In the genomic region with DNA sequence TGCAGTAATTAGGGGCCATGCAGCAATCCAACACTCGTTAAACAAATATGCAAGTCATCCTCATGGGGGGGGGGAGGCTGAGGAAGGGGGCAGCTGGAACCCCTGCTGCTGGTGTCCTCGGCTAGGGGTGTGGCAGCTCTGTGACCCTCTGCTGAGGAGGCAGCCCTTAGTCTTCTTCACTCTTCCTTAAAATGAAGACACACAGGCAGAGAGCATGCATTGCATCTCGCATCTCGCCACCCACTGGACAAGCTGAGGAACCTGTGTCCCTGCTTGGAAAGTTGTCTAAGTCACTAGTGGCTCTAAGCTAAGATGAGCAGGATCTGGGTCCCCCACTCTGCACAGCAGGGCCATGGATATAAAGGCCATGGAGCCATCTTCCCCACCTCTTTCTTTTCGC, we compare ENCODE assay signal across 15 mouse cellular contexts. TPM values are rescaled to one million over a fixed set of nuclear protein-coding genes. Genes with fewer than 3 reads are reported as not detected.
DNase-seq lines count a peak whose midpoint lies in the region; ATAC-seq and TF ChIP-seq lines count a peak whose summit lies in the region.
"Had no signal": no experiment of that assay in that cellular context is flagged by ENCODE, and none has a peak within 500 bp of the region (broad histone marks: within the 10 kb centered on the region; RNA-seq: fewer than 3 reads in every experiment).

No protein-coding gene starts in this region.

- H3K27me3 ChIP-seq in kidney, postnatal 0 days (ENCODE audit: insufficient read depth, low read length): peaks cover 76% of the 10 kb centered on the region

- no peak overlapping the region for H3K4me2 ChIP-seq in kidney, postnatal 0 days (ENCODE audit: low read length)
- H3K4me2 ChIP-seq: lung, embryonic 15.5 days had no signal

- no peak overlapping the region for H3K9ac ChIP-seq in kidney, postnatal 0 days (ENCODE audit: low read depth, low read length)
- H3K9ac ChIP-seq: lung, embryonic 15.5 days had no signal

- peak; percentile 38 for DNase-seq in kidney, postnatal 0 days (ENCODE audit: low spot score)
- DNase-seq in kidney, adult 11 months: no peak
- DNase-seq in B cell, adult 2 months: peak; percentile 21 to 34
- peak; percentile 9 for DNase-seq in NIH3T3 (ENCODE audit: low read depth)
- DNase-seq in induced T-regulatory cell, adult 2 months (ENCODE audit: low read depth): peak; percentile 25
- DNase-seq in right cerebral cortex, postnatal 36 days (ENCODE audit: low spot score in 2 of 2): no peak
- no peak for DNase-seq in frontal cortex, postnatal 36 days (ENCODE audit: low spot score in 2 of 2)
- DNase-seq in left cerebral cortex, adult 11 months (ENCODE audit: low spot score): no peak
- DNase-seq: heart, adult 11 months; heart, postnatal 36 days; kidney, postnatal 25 days; right cerebral cortex, postnatal 4 days; thymus, adult 2 months had no signal

- H3K27ac ChIP-seq in kidney, postnatal 0 days: no peak overlapping the region
- H3K27ac ChIP-seq: lung, embryonic 15.5 days had no signal

- WGBS in kidney, postnatal 0 days: 2% methylated on average over 5 of the region's 5 CpGs

- H3K9me3 ChIP-seq in kidney, postnatal 0 days (replicated peaks; ENCODE audit: low read length): no peaks in the 10 kb centered on the region
- H3K9me3 ChIP-seq: lung, embryonic 15.5 days had no signal

- peak; percentile 36; the same call in 1 of the 2 replicates for TF ChIP-seq CTCF in kidney, postnatal 0 days (IDR thresholded peaks at IDR 0.05; ENCODE audit: low read depth)

- H3K36me3 ChIP-seq in kidney, postnatal 0 days (ENCODE audit: insufficient read depth, low read length): no peaks in the 10 kb centered on the region
- H3K36me3 ChIP-seq: lung, embryonic 15.5 days had no signal

- H3K4me1 ChIP-seq in kidney, postnatal 0 days (replicated peaks; ENCODE audit: insufficient read depth, low read length): peaks cover 10% of the 10 kb centered on the region; the same call in 1 of the 2 replicates

- ATAC-seq in kidney, postnatal 0 days (replicated peaks; ENCODE audit: low FRiP score, low read depth): no peak

- no peak overlapping the region for H3K4me3 ChIP-seq in kidney, postnatal 0 days (replicated peaks; ENCODE audit: low read depth, low read length)
- H3K4me3 ChIP-seq: erythroblast, embryonic 14.5 days; lung, embryonic 15.5 days had no signal

RNA-seq across cellular contexts. Expression of a gene that starts 5.7 kb away (rescaled TPM):
- not detected in 2 replicates for polyA plus RNA-seq in kidney, postnatal 0 days (2015; fragmentation: Nextera tagmentation; extraction: Ambion mirVana)
- polyA plus RNA-seq: erythroblast, embryonic 14.5 days; lung, embryonic 15.5 days; thymus, adult 2 months had no signal

RNA-seq across cellular contexts. Expression of a gene that starts 46.4 kb away (rescaled TPM):
- 15.9 TPM in 2 replicates for polyA plus RNA-seq in kidney, postnatal 0 days (2015; fragmentation: Nextera tagmentation; extraction: Ambion mirVana)

RNA-seq across cellular contexts. Expression of a gene that starts 46.5 kb away (rescaled TPM):
- 28.5 and 33.8 TPM in 2 replicates for polyA plus RNA-seq in kidney, postnatal 0 days (2015; fragmentation: Nextera tagmentation; extraction: Ambion mirVana)

RNA-seq across cellular contexts. Expression of a gene that starts 47.3 kb away (rescaled TPM):
- 69.5 and 73.4 TPM in 2 replicates for polyA plus RNA-seq in kidney, postnatal 0 days (2015; fragmentation: Nextera tagmentation; extraction: Ambion mirVana)

Comparison
In these comparisons a context has a peak if more than half of its experiments do, and no peak if none do; other contexts are left out.
1. DNase-seq: peak in kidney, postnatal 0 days (single experiment), B cell, adult 2 months (2 of 2), NIH3T3 (single experiment) and induced T-regulatory cell, adult 2 months (single experiment); none in kidney, adult 11 months (single experiment), right cerebral cortex, postnatal 36 days (0 of 2), frontal cortex, postnatal 36 days (0 of 2) and left cerebral cortex, adult 11 months (single experiment).